Mouse (Mus musculus) neural tube, embryonic 12.5 days (tissue): ENCODE data around the gene Zbtb17. TPM values are rescaled to one million over a fixed set of nuclear protein-coding genes. Genes with fewer than 3 reads are reported as not detected.

Experiments
- ATAC-seq: fragments of 200-750 bp; cut with Nextera tagmentation; 2 replicates; pipeline ENCODE4 v1.8.0; 2017; ENCODE audit warnings: low read depth, mild to moderate bottlenecking, moderate TSS enrichment, moderate library complexity; ENCODE audit not compliant: low FRiP score
- H3K27ac ChIP-seq: fragments of 300-500 bp; sonication (generic); 2 replicates; pipeline ENCODE4 v1.5.1; 2016
- H3K27me3 ChIP-seq: fragments of 300-500 bp; sonication (generic); replicated peaks from 2 replicates; pipeline ENCODE4 v1.6.1; 2016; ENCODE audit warnings: mild to moderate bottlenecking
- H3K36me3 ChIP-seq: fragments of 300-500 bp; sonication (generic); 2 replicates; pipeline ENCODE4 v1.6.1; 2016; ENCODE audit warnings: mild to moderate bottlenecking
- H3K4me1 ChIP-seq: fragments of 300-500 bp; sonication (generic); 2 replicates; pipeline ENCODE4 v1.6.1; 2016
- H3K4me2 ChIP-seq: fragments of 300-500 bp; sonication (generic); replicated peaks from 2 replicates; pipeline ENCODE4 v1.6.1; 2016; ENCODE audit warnings: mild to moderate bottlenecking
- H3K4me3 ChIP-seq: fragments of 300-500 bp; sonication (generic); 2 replicates; pipeline ENCODE4 v1.5.1; 2016
- H3K9ac ChIP-seq: fragments of 300-500 bp; sonication (generic); 2 replicates; pipeline ENCODE4 v1.6.1; 2016; ENCODE audit warnings: mild to moderate bottlenecking
- H3K9me3 ChIP-seq: fragments of 300-500 bp; sonication (generic); 2 replicates; pipeline ENCODE4 v1.6.1; 2016; ENCODE audit warnings: mild to moderate bottlenecking
- WGBS: fragments of 180-500 bp; shearing (Covaris S2); methylation state at CpG from one replicate; pipeline ENCODE4 v1.1.7; 2016; 5-methylcytosine and 5-hydroxymethylcytosine counted together
- polyA plus RNA-seq: library from polyadenylated mRNA; unstranded; fragments of >200 nt; fragmentation: Nextera tagmentation; extraction: Ambion mirVana; gene quantifications from 2 replicates; pipeline ENCODE4 v1.2.1, GENCODE M21; 2016

The Zbtb17 gene
- polyA plus RNA-seq, 1 experiment from 2014 or later: 51.6 TPM

- H3K27ac ChIP-seq: no peak overlapping the region
- H3K9ac ChIP-seq: no peak overlapping the region
- no peak for ATAC-seq
- H3K27me3 ChIP-seq: no peaks in the 10 kb centered on the region
- peaks cover 37% of the 10 kb centered on the region for H3K36me3 ChIP-seq
- no peaks in the 10 kb centered on the region for H3K9me3 ChIP-seq
- H3K4me3 ChIP-seq: no peak overlapping the region
- 61% methylated on average over 12 of the region's 12 CpGs for WGBS
- H3K4me1 ChIP-seq: 0 out of 2 replicates have a peak, but pooled peaks cover 3% of the 10 kb centered on the region
- H3K4me2 ChIP-seq: no peak overlapping the region
Measured at GRCm38 (mm10) chr4:141514179-141514641, 69.8 kb downstream of the Zbtb17 start.

Other genes with a start within 250 kb of the Zbtb17 start
- 5.5 TPM in 2 replicates for gene Rsg1, start 230.7 kb upstream of the Zbtb17 start, polyA plus RNA-seq
- gene Arhgef19, start 205.2 kb upstream of the Zbtb17 start, polyA plus RNA-seq: 1.6 and 3.1 TPM in 2 replicates
- 2.7 and 3.0 TPM in 2 replicates for gene Epha2, start 143.4 kb upstream of the Zbtb17 start, polyA plus RNA-seq
- 2.5 and 3.2 TPM in 2 replicates for gene Fam131c, start 76.4 kb upstream of the Zbtb17 start, polyA plus RNA-seq
- gene Clcnka, start 45.9 kb upstream of the Zbtb17 start, polyA plus RNA-seq: not detected in 2 replicates
- gene Clcnkb, start 28.6 kb upstream of the Zbtb17 start, polyA plus RNA-seq: not detected in 2 replicates
- 0.14 TPM in 1 of 2 replicates, not detected in the other for gene Hspb7, start 23.9 kb upstream of the Zbtb17 start, polyA plus RNA-seq
- 0.38 TPM in 1 of 2 replicates, not detected in the other for gene Srarp, start 8.5 kb upstream of the Zbtb17 start, polyA plus RNA-seq
- gene Spen, start 93.9 kb downstream of the Zbtb17 start, polyA plus RNA-seq: 21.1 and 21.3 TPM in 2 replicates
- gene Fblim1, start 161.4 kb downstream of the Zbtb17 start, polyA plus RNA-seq: 30.6 and 37.0 TPM in 2 replicates
- 0.26 and 0.43 TPM in 2 replicates for gene Tmem82, start 174.0 kb downstream of the Zbtb17 start, polyA plus RNA-seq
- gene Slc25a34, start 179.2 kb downstream of the Zbtb17 start, polyA plus RNA-seq: not detected in 2 replicates
- 7.4 TPM in 2 replicates for gene Plekhm2, start 220.2 kb downstream of the Zbtb17 start, polyA plus RNA-seq
- 1.2 TPM in 1 of 2 replicates, not detected in the other for gene Rsc1a1, start 240.9 kb downstream of the Zbtb17 start, polyA plus RNA-seq